Mouse (Mus musculus): ENCODE measurements around the gene Gfod2. TPM values are rescaled to one million over a fixed set of nuclear protein-coding genes. Genes with fewer than 3 reads are reported as not detected.

Gfod2 gene
- polyA plus RNA-seq, 1 experiment from 2014 or later = 88.3 TPM

- Histone ChIP-seq H3K27ac (replicated peaks) (no peak overlapping the region), H3K4me1 (replicated peaks) (peaks cover 65% of the 10 kb centered on the region), H3K4me2 (no peak overlapping the region)
Observed at GRCm38 (mm10) chr8:105753916-105754315, 4.5 kb downstream of the Gfod2 start.

GRCm38 (mm10) chr8:105750606-105751005 is 7.9 kb downstream of the Gfod2 start:
- no peaks in the 10 kb centered on the region for H3K27me3 ChIP-seq
- H3K4me3 ChIP-seq = no peak overlapping the region
- peak; percentile 49 for ATAC-seq (ENCODE audit: low FRiP score, low read depth)
- no peaks in the 10 kb centered on the region for H3K36me3 ChIP-seq
- peak overlapping the region; percentile 57; the same call in 1 of the 2 replicates for H3K27ac ChIP-seq (replicated peaks)
- H3K9me3 ChIP-seq = no peaks in the 10 kb centered on the region
- no peak overlapping the region for H3K9ac ChIP-seq
- WGBS = 10% methylated on average over 11 of the region's 11 CpGs
- peaks cover 58% of the 10 kb centered on the region for H3K4me1 ChIP-seq (replicated peaks)
- peak overlapping the region; percentile 32 for H3K4me2 ChIP-seq

More at GRCm38 (mm10) chr8:105753916-105754315, 4.5 kb downstream of the Gfod2 start:
- no peaks in the 10 kb centered on the region for H3K36me3 ChIP-seq
- ATAC-seq (ENCODE audit: low FRiP score, low read depth) = no peak
- H3K4me3 ChIP-seq = no peak overlapping the region
- 58% methylated on average over 2 of the region's 2 CpGs for WGBS
- H3K9me3 ChIP-seq = no peaks in the 10 kb centered on the region
- no peak overlapping the region for H3K9ac ChIP-seq
- H3K27me3 ChIP-seq = no peaks in the 10 kb centered on the region

GRCm38 (mm10) chr8:105743301-105743700 is 15.2 kb downstream of the Gfod2 start:
- 85% methylated on average over 4 of the region's 4 CpGs for WGBS
- Histone ChIP-seq H3K4me1 (replicated peaks) (0 out of 2 replicates have a peak, but pooled peaks cover 10% of the 10 kb centered on the region), H3K27me3 (no peaks in the 10 kb centered on the region), H3K36me3 (0 out of 2 replicates have a peak, but pooled peaks cover 3% of the 10 kb centered on the region), H3K9ac (no peak overlapping the region), H3K4me3 (no peak overlapping the region), H3K9me3 (no peaks in the 10 kb centered on the region), H3K4me2 (no peak overlapping the region), H3K27ac (replicated peaks) (no peak overlapping the region)
- ATAC-seq (ENCODE audit: low FRiP score, low read depth) = no peak

GRCm38 (mm10) chr8:105739216-105739615 is 19.2 kb downstream of the Gfod2 start:
- no peaks in the 10 kb centered on the region for H3K9me3 ChIP-seq
- 90% methylated on average over 5 of the region's 5 CpGs for WGBS
- no peak overlapping the region for H3K4me2 ChIP-seq
- no peaks in the 10 kb centered on the region for H3K27me3 ChIP-seq
- no peak overlapping the region for H3K27ac ChIP-seq (replicated peaks)
- 0 out of 2 replicates have a peak, but pooled peaks cover 3% of the 10 kb centered on the region for H3K36me3 ChIP-seq
- no peak overlapping the region for H3K9ac ChIP-seq
- H3K4me3 ChIP-seq = no peak overlapping the region
- ATAC-seq (ENCODE audit: low FRiP score, low read depth) = no peak
- H3K4me1 ChIP-seq (replicated peaks) = no peaks in the 10 kb centered on the region

GRCm38 (mm10) chr8:105732186-105732585 is 26.3 kb downstream of the Gfod2 start:
- Histone ChIP-seq H3K9ac (no peak overlapping the region), H3K4me3 (no peak overlapping the region)
- 90% methylated on average over 5 of the region's 5 CpGs for WGBS

GRCm38 (mm10) chr8:105727397-105728124 is 30.9 kb downstream of the Gfod2 start:
- Histone ChIP-seq H3K9me3 (no peaks in the 10 kb centered on the region), H3K27ac (replicated peaks) (no peak overlapping the region), H3K4me3 (no peak overlapping the region), H3K27me3 (no peaks in the 10 kb centered on the region), H3K9ac (no peak overlapping the region), H3K36me3 (peaks cover 40% of the 10 kb centered on the region), H3K4me1 (replicated peaks) (no peaks in the 10 kb centered on the region), H3K4me2 (no peak overlapping the region)
- 0 out of 2 replicates have a peak, but pooled peaks have one; percentile 27 for ATAC-seq (ENCODE audit: low FRiP score, low read depth)
- 83% methylated on average over 18 of the region's 18 CpGs for WGBS

More at GRCm38 (mm10) chr8:105732186-105732585, 26.3 kb downstream of the Gfod2 start:
- no peak for ATAC-seq (ENCODE audit: low FRiP score, low read depth)
- Histone ChIP-seq H3K36me3 (peaks cover 15% of the 10 kb centered on the region), H3K4me2 (no peak overlapping the region), H3K4me1 (replicated peaks) (no peaks in the 10 kb centered on the region), H3K9me3 (no peaks in the 10 kb centered on the region), H3K27me3 (no peaks in the 10 kb centered on the region), H3K27ac (replicated peaks) (no peak overlapping the region)

GRCm38 (mm10) chr8:105725726-105726125 is 32.7 kb downstream of the Gfod2 start:
- H3K4me2 ChIP-seq = no peak overlapping the region
- no peak overlapping the region for H3K9ac ChIP-seq
- 83% methylated on average over 5 of the region's 5 CpGs for WGBS

GRCm38 (mm10) chr8:105722861-105723260 is 35.6 kb downstream of the Gfod2 start:
- Histone ChIP-seq H3K4me1 (replicated peaks) (no peaks in the 10 kb centered on the region), H3K4me2 (no peak overlapping the region), H3K9me3 (no peaks in the 10 kb centered on the region), H3K27me3 (no peaks in the 10 kb centered on the region), H3K36me3 (peaks cover 37% of the 10 kb centered on the region), H3K27ac (replicated peaks) (no peak overlapping the region), H3K9ac (no peak overlapping the region), H3K4me3 (no peak overlapping the region)
- no peak for ATAC-seq (ENCODE audit: low FRiP score, low read depth)
- WGBS = 85% methylated on average over 9 of the region's 9 CpGs

More at GRCm38 (mm10) chr8:105725726-105726125, 32.7 kb downstream of the Gfod2 start:
- no peak for ATAC-seq (ENCODE audit: low FRiP score, low read depth)
- H3K27me3 ChIP-seq = no peaks in the 10 kb centered on the region
- H3K36me3 ChIP-seq = peaks cover 42% of the 10 kb centered on the region
- H3K4me3 ChIP-seq = no peak overlapping the region
- H3K4me1 ChIP-seq (replicated peaks) = no peaks in the 10 kb centered on the region
- H3K9me3 ChIP-seq = no peaks in the 10 kb centered on the region
- no peak overlapping the region for H3K27ac ChIP-seq (replicated peaks)

GRCm38 (mm10) chr8:105719637-105720036 is 38.8 kb downstream of the Gfod2 start:
- no peak overlapping the region for H3K9ac ChIP-seq
- no peaks in the 10 kb centered on the region for H3K27me3 ChIP-seq
- no peak for ATAC-seq (ENCODE audit: low FRiP score, low read depth)
- no peak overlapping the region for H3K4me3 ChIP-seq
- H3K4me1 ChIP-seq (replicated peaks) = no peaks in the 10 kb centered on the region
- 87% methylated on average over 4 of the region's 4 CpGs for whole genome bisulfite sequencing
- H3K4me2 ChIP-seq = no peak overlapping the region
- H3K36me3 ChIP-seq = peaks cover 31% of the 10 kb centered on the region
- H3K27ac ChIP-seq (replicated peaks) = no peak overlapping the region
- no peaks in the 10 kb centered on the region for H3K9me3 ChIP-seq

GRCm38 (mm10) chr8:105716302-105716945 is 42.0 kb downstream of the Gfod2 start:
- Histone ChIP-seq H3K36me3 (peaks cover 16% of the 10 kb centered on the region), H3K9me3 (no peaks in the 10 kb centered on the region), H3K4me2 (no peak overlapping the region), H3K4me3 (no peak overlapping the region), H3K4me1 (replicated peaks) (no peaks in the 10 kb centered on the region), H3K27me3 (no peaks in the 10 kb centered on the region), H3K27ac (replicated peaks) (no peak overlapping the region), H3K9ac (no peak overlapping the region)
- 93% methylated on average over 15 of the region's 15 CpGs for WGBS
- no peak for ATAC-seq (ENCODE audit: low FRiP score, low read depth)

- Histone ChIP-seq H3K4me1 (replicated peaks) (no peaks in the 10 kb centered on the region), H3K36me3 (peaks cover 12% of the 10 kb centered on the region), H3K27me3 (no peaks in the 10 kb centered on the region), H3K9ac (no peak overlapping the region), H3K9me3 (no peaks in the 10 kb centered on the region), H3K27ac (replicated peaks) (no peak overlapping the region), H3K4me2 (no peak overlapping the region), H3K4me3 (no peak overlapping the region)
- no peak for ATAC-seq (ENCODE audit: low FRiP score, low read depth)
- 70% methylated on average over 6 of the region's 6 CpGs for WGBS
Observed at GRCm38 (mm10) chr8:105715042-105715441, 43.4 kb downstream of the Gfod2 start.

GRCm38 (mm10) chr8:105714139-105714538 is 44.3 kb downstream of the Gfod2 start:
- Histone ChIP-seq H3K4me1 (replicated peaks) (no peaks in the 10 kb centered on the region), H3K4me3 (no peak overlapping the region), H3K9me3 (no peaks in the 10 kb centered on the region), H3K36me3 (peaks cover 12% of the 10 kb centered on the region), H3K4me2 (no peak overlapping the region), H3K27me3 (no peaks in the 10 kb centered on the region), H3K9ac (no peak overlapping the region), H3K27ac (replicated peaks) (no peak overlapping the region)
- WGBS = 9% methylated on average over 3 of the region's 3 CpGs
- no peak; the same call in 1 of the 2 replicates for ATAC-seq (ENCODE audit: low FRiP score, low read depth)
